Mouse (Mus musculus) embryonic facial prominence, embryonic 11.5 days (tissue): ENCODE data around the gene Hist2h4. TPM values are rescaled to one million over a fixed set of nuclear protein-coding genes. Genes with fewer than 3 reads are reported as not detected.
"Not testable (repeated sequence)": the region's sequence is repeated elsewhere in the genome, so short reads cannot be mapped to it uniquely, and the experiment has no call there.

Source experiments
- ATAC-seq: fragments of 200-750 bp; cut with Nextera tagmentation; replicated peaks from 2 replicates; pipeline ENCODE4 v1.8.0; 2017; ENCODE audit warnings: low read depth; ENCODE audit not compliant: insufficient number of reproducible peaks, low FRiP score, low TSS enrichment
- DNase-seq: peaks from one replicate; pipeline ENCODE4 v3.0.0-alpha.2; 2015; ENCODE audit warnings: low spot score
- H3K27ac ChIP-seq: fragments of 300-500 bp; sonication (generic); replicated peaks from 2 replicates; pipeline ENCODE4 v1.5.1; 2014; ENCODE audit warnings: mild to moderate bottlenecking, low read depth, low read length, control low read depth
- H3K27me3 ChIP-seq: fragments of 300-500 bp; sonication (generic); 2 replicates; pipeline ENCODE4 v1.6.1; 2014; ENCODE audit warnings: mild to moderate bottlenecking, low read length, moderate library complexity, mixed read lengths; ENCODE audit not compliant: control insufficient read depth, insufficient read depth
- H3K36me3 ChIP-seq: fragments of 300-500 bp; sonication (generic); replicated peaks from 2 replicates; pipeline ENCODE4 v1.6.1; 2014; ENCODE audit warnings: low read depth, mild to moderate bottlenecking, low read length, moderate library complexity, mixed read lengths; ENCODE audit not compliant: control insufficient read depth, insufficient read depth
- H3K4me1 ChIP-seq: fragments of 300-500 bp; sonication (generic); 2 replicates; pipeline ENCODE4 v1.6.1; 2014; ENCODE audit warnings: low read length, mixed read lengths; ENCODE audit not compliant: control insufficient read depth, insufficient read depth
- H3K4me2 ChIP-seq: fragments of 300-500 bp; sonication (generic); 2 replicates; pipeline ENCODE4 v1.6.1; 2014; ENCODE audit warnings: low read depth, mild to moderate bottlenecking, control low read depth, low read length, moderate library complexity
- H3K4me3 ChIP-seq: fragments of 300-500 bp; sonication (generic); 2 replicates; pipeline ENCODE4 v1.5.1; 2014; ENCODE audit warnings: low read depth, low read length, control low read depth
- H3K9ac ChIP-seq: fragments of 300-500 bp; sonication (generic); replicated peaks from 2 replicates; pipeline ENCODE4 v1.6.1; 2014; ENCODE audit warnings: mild to moderate bottlenecking, control low read depth, low read length
- H3K9me3 ChIP-seq: fragments of 300-500 bp; sonication (generic); replicated peaks from 2 replicates; pipeline ENCODE4 v1.6.1; 2016; ENCODE audit warnings: mild to moderate bottlenecking, low read length, inconsistent platforms, mixed read lengths; ENCODE audit not compliant: control insufficient read depth
- WGBS: fragments of 180-500 bp; shearing (Covaris S2); extraction: QIAGEN DNeasy Blood & Tissue Kit; methylation state at CpG from one replicate; pipeline ENCODE4 v1.1.7; 2014; 5-methylcytosine and 5-hydroxymethylcytosine counted together
- polyA plus RNA-seq: library from polyadenylated mRNA; unstranded; fragments of >200 nt; fragmentation: Nextera tagmentation; extraction: Ambion mirVana; gene quantifications from 2 replicates; pipeline ENCODE4 v1.2.1, GENCODE M21; 2014

Gene Hist2h4
- polyA plus RNA-seq, 1 experiment from 2014 or later = 4.4 TPM

GRCm38 (mm10) chr3:96247356-96248140 lies 15.6 kb downstream of the Hist2h4 start:
- H3K4me2 ChIP-seq = peak overlapping the region; percentile 52
- H3K27me3 ChIP-seq = no peaks in the 10 kb centered on the region
- H3K27ac ChIP-seq = peak overlapping the region; percentile 72
- WGBS = 2% methylated on average over 11 of the region's 11 CpGs
- DNase-seq (peak; percentile 56), ATAC-seq (no peak)
- H3K4me3 ChIP-seq = peak overlapping the region; percentile 48
- no peaks in the 10 kb centered on the region; the same call in 1 of the 2 replicates for H3K4me1 ChIP-seq
- peak overlapping the region; percentile 65 for H3K9ac ChIP-seq
- H3K9me3 ChIP-seq = no peaks in the 10 kb centered on the region
- no peaks in the 10 kb centered on the region for H3K36me3 ChIP-seq

DNA sequence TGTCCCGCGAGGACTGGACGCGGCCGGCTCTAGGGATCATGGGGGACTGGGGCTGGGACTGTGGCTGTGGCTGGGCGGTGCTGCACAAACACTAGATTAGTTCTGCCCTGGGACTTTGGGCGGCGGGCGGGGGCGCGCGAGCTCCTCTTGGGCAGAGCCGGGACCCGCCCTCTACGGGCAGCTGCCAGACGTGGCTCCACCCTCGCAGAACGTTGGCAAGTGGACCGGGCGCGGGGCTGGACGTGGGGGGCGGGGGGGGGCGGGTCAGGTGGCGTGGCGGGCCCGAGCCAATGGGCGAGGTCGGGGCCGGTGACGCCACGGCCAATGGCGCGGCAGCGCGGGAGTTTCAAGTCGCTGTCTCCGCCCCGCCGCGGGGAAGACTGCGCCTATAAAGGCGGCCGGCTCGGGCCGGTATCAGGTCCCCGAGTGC lies 16.7 kb downstream of the Hist2h4 start, which contains the start of gene Hist2h3c1:
Gene Hist2h3c1 (plus strand): TSS at position 259 of the 430 bp plus-strand sequence.
- DNase-seq, H3K27me3 ChIP-seq, H3K9me3 ChIP-seq, H3K36me3 ChIP-seq, H3K4me1 ChIP-seq: not testable (repeated sequence)
- peak within 1 kb of the TSS; percentile 72 for H3K27ac ChIP-seq
- WGBS = 0% methylated on average over 3 of the region's 47 CpGs
- peak within 1 kb of the TSS; percentile 65 for H3K9ac ChIP-seq
- H3K4me2 ChIP-seq = peak within 1 kb of the TSS; percentile 52
- ATAC-seq = peak; percentile 94
- peak within 1 kb of the TSS; percentile 48 for H3K4me3 ChIP-seq

DNA sequence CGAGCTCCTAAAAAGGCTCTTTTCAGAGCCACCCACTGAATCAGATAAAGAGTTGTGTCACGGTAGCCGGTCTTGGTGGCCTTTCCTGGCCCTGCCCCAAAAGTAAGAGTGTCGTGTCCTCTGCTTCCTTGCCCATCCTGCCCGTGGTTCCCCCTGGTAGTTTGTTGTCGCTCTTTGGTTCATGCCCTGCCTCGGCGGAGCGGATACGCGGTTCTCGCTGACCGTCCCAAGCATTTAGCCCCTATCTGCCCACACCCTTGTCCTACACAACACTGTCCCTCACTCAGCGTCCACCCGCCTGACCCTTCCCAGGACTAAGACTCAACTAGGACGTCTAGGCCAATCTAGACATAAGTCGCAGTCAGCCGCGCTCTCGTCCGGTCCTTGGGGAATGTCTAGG lies 17.1 kb downstream of the Hist2h4 start:
- WGBS = 0% methylated on average over 9 of the region's 21 CpGs
- not testable (repeated sequence) for H3K9ac ChIP-seq, H3K4me1 ChIP-seq, ATAC-seq, H3K27me3 ChIP-seq, H3K9me3 ChIP-seq, H3K36me3 ChIP-seq, H3K4me2 ChIP-seq, H3K4me3 ChIP-seq, DNase-seq
- peak overlapping the region; percentile 65; the same call in 1 of the 2 replicates for H3K27ac ChIP-seq

DNA sequence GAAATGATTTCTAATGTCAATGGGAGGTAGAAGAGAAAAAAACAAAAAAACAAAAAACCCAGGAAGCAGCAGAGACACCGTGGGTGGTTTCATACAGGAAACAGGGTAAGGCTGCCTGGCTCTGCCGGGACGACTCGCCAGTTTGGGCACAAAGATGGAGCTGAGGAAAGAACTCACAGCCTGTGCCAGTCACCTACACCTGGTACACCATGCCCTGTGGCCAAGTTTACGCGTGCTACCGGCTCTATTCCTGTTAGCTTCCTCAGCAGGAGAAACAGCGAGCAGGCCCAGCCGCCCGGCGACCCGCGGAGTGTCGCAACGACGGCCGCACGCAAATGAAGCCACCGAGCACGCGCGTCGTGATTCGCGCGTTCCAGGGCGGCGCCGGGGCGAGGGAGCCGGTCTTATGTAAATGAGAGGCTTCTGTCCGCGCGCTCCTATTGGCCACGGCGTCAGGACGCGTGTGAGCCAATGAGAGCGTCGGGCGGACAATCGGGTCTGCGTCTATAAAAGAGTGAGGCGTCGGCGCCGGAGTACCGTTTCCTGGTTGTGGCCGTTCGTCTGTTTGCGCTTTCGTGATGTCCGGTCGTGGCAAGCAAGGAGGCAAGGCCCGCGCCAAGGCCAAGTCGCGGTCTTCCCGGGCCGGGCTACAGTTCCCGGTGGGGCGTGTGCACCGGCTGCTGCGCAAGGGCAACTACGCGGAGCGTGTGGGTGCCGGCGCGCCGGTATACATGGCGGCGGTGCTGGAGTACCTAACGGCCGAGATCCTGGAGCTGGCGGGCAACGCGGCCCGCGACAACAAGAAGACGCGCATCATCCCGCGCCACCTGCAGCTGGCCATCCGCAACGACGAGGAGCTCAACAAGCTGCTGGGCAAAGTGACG lies 17.9 kb downstream of the Hist2h4 start, which contains the start of gene Hist2h2aa1:
Gene Hist2h2aa1 (plus strand): TSS at position 495 of the 884 bp plus-strand sequence.
- not testable (repeated sequence) for H3K9me3 ChIP-seq, H3K36me3 ChIP-seq, H3K4me1 ChIP-seq, H3K27me3 ChIP-seq
- Histone ChIP-seq H3K27ac (peak within 1 kb of the TSS; percentile 87), H3K4me2 (peak within 1 kb of the TSS; percentile 62), H3K9ac (peak within 1 kb of the TSS; percentile 77), H3K4me3 (peak within 1 kb of the TSS; percentile 37)
- ATAC-seq (peak; percentile 86), DNase-seq (peak; percentile 69)
- 0% methylated on average over 21 of the region's 88 CpGs for WGBS

DNA sequence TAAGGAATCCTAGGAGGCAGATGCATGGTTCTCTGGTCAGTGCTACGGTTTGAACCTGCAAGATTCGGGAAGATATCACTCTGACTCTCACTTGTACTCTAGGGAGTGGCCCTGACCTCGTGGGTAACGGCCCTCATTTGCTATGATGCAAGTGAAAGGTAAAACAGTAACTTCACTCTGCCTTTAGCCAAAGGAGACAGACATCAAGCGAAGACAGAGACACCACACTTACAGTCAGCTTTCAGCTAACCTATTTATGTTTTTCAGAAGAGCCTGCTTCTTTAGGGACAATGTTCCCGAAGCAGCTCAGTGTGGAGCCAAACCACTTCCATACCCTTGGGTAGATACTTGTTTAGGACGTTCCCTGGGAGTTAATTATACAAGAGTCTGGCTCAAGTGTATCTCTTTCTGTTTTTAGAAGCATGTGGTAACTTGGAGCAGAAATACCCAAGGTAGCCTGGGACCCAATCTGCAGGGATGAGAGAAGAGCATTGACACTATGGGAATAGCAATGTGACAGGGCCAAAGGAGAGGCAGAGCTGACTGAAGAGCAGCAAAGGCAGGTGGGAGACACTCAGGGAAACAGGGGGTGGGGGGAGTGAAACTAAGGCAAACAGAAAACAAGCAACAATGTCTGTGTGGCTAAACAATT lies 19.1 kb downstream of the Hist2h4 start:
- no peaks in the 10 kb centered on the region for H3K9me3 ChIP-seq
- no peaks in the 10 kb centered on the region for H3K36me3 ChIP-seq
- ATAC-seq = no peak
- no peaks in the 10 kb centered on the region for H3K27me3 ChIP-seq
- H3K9ac ChIP-seq = peak overlapping the region; percentile 37
- DNase-seq = no peak
- no peaks in the 10 kb centered on the region; the same call in 1 of the 2 replicates for H3K4me1 ChIP-seq
- H3K4me3 ChIP-seq = no peak overlapping the region
- WGBS = 80% methylated on average over 7 of the region's 7 CpGs
- peak overlapping the region; percentile 87 for H3K27ac ChIP-seq
- H3K4me2 ChIP-seq = peak overlapping the region; percentile 23; the same call in 1 of the 2 replicates

- no peak for DNase-seq
- 80% methylated on average over 9 of the region's 9 CpGs for WGBS
- no peak overlapping the region for H3K4me2 ChIP-seq
- no peaks in the 10 kb centered on the region for H3K9me3 ChIP-seq
- no peaks in the 10 kb centered on the region for H3K36me3 ChIP-seq
- no peaks in the 10 kb centered on the region; the same call in 1 of the 2 replicates for H3K4me1 ChIP-seq
- H3K27me3 ChIP-seq = no peaks in the 10 kb centered on the region
- ATAC-seq = no peak
- H3K4me3 ChIP-seq = no peak overlapping the region
- H3K9ac ChIP-seq = peak overlapping the region; percentile 32; the same call in 1 of the 2 replicates
- peak overlapping the region; percentile 67 for H3K27ac ChIP-seq
These were observed 22.3 kb downstream of the Hist2h4 start for GRCm38 (mm10) chr3:96240799-96241197.

DNA sequence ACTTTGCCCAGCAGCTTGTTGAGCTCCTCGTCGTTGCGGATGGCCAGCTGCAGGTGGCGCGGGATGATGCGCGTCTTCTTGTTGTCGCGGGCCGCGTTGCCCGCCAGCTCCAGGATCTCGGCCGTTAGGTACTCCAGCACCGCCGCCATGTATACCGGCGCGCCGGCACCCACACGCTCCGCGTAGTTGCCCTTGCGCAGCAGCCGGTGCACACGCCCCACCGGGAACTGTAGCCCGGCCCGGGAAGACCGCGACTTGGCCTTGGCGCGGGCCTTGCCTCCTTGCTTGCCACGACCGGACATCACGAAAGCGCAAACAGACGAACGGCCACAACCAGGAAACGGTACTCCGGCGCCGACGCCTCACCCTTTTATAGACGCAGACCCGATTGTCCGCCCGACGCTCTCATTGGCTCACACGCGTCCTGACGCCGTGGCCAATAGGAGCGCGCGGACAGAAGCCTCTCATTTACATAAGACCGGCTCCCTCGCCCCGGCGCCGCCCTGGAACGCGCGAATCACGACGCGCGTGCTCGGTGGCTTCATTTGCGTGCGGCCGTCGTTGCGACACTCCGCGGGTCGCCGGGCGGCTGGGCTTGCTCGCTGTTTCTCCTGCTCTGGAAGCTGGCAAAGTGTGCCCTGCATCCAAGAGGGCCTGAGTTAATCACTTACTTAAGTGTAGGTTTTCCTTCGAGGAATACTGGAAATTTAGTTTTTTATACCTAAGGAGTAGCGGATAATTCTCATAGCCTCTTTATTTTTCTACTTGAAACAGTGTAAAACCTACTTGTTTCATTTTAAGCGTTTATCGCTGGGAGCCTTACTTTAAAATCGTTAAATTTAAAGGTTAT lies 22.9 kb downstream of the Hist2h4 start, which contains the start of gene Hist2h2aa2:
Gene Hist2h2aa2 (minus strand): TSS at position 328 of the 850 bp plus-strand sequence.
- not testable (repeated sequence) for H3K36me3 ChIP-seq, H3K9me3 ChIP-seq, H3K27me3 ChIP-seq, H3K4me1 ChIP-seq, H3K4me3 ChIP-seq
- ATAC-seq (peak; percentile 79), DNase-seq (peak; percentile 68)
- Histone ChIP-seq H3K9ac (peak within 1 kb of the TSS; percentile 44; the same call in 1 of the 2 replicates), H3K27ac (peak within 1 kb of the TSS; percentile 67), H3K4me2 (peak within 1 kb of the TSS; percentile 36)
- 4% methylated on average over 26 of the region's 85 CpGs for WGBS
